Mouse (Mus musculus) MEL (cell line): ENCODE data around the gene Hebp1. TPM values are rescaled to one million over a fixed set of nuclear protein-coding genes. Genes with fewer than 3 reads are reported as not detected.

Experiments
- DNase-seq: peaks from one replicate; pipeline ENCODE4 v3.0.0; 2011; ENCODE audit warnings: low read depth, low spot score
- H3K27ac ChIP-seq: 2 replicates; pipeline ENCODE4 v1.5.1; 2012; ENCODE audit warnings: low read depth, mild to moderate bottlenecking, control low read depth, low read length, moderate library complexity; ENCODE audit not compliant: control insufficient read depth
- H3K27me3 ChIP-seq, 2 experiments: fragments of 150-350 bp in 1 of 2; sonication (generic) in 1 of 2; 2 replicates each; pipeline ENCODE4 v1.6.1; 2012; ENCODE audit warnings: low read length in 2 of 2, mild to moderate bottlenecking in 2 of 2, improper control_type of control experiment in 1 of 2, moderate library complexity in 1 of 2; ENCODE audit not compliant: insufficient read depth in 2 of 2, control insufficient read depth in 1 of 2
- H3K36me3 ChIP-seq, 2 experiments: 2 replicates each; pipeline ENCODE4 v1.6.1; 2012 to 2014; ENCODE audit warnings: low read length in 2 of 2, improper control_type of control experiment in 1 of 2, inconsistent platforms in 1 of 2, mild to moderate bottlenecking in 1 of 2; ENCODE audit not compliant: insufficient read depth in 2 of 2, control insufficient read depth in 1 of 2
- H3K4me1 ChIP-seq, 2 experiments: fragments of 150-350 bp in 1 of 2; sonication (generic) in 1 of 2; 2 replicates each; pipeline ENCODE4 v1.6.1; 2012; ENCODE audit warnings: low read length in 2 of 2, improper control_type of control experiment in 1 of 2, mild to moderate bottlenecking in 1 of 2; ENCODE audit not compliant: insufficient read depth in 2 of 2, control insufficient read depth in 1 of 2
- H3K4me3 ChIP-seq, 2 experiments: fragments of 150-350 bp in 1 of 2; sonication (generic) in 1 of 2; 2 replicates each; pipeline ENCODE4 v1.5.1; 2012; ENCODE audit warnings: low read depth in 2 of 2, low read length in 2 of 2, mild to moderate bottlenecking in 2 of 2, moderate library complexity in 2 of 2, control low read depth in 1 of 2, improper control_type of control experiment in 1 of 2; ENCODE audit not compliant: control insufficient read depth in 1 of 2, insufficient read depth in 1 of 2
- H3K79me2 ChIP-seq: 2 replicates; pipeline ENCODE4 v1.6.1; 2012; ENCODE audit warnings: mild to moderate bottlenecking, low read length, moderate library complexity; ENCODE audit not compliant: control insufficient read depth, poor library complexity, insufficient read depth
- H3K9ac ChIP-seq: 2 replicates; pipeline ENCODE4 v1.6.1; 2012; ENCODE audit warnings: low read depth, mild to moderate bottlenecking, control low read depth, low read length, moderate library complexity; ENCODE audit not compliant: control insufficient read depth, poor library complexity, severe bottlenecking
- H3K9me3 ChIP-seq: fragments of 150-350 bp; sonication (generic); replicated peaks from 2 replicates; pipeline ENCODE4 v1.6.1; 2012; ENCODE audit warnings: mild to moderate bottlenecking, low read length, improper control_type of control experiment, moderate library complexity; ENCODE audit not compliant: insufficient read depth
- CHD1 ChIP-seq: IDR thresholded peaks from 2 replicates; pipeline ENCODE4 v1.6.1; 2012; ENCODE audit warnings: low read depth, mild to moderate bottlenecking, inconsistent platforms, low read length, improper control_type of control experiment
- EP300 ChIP-seq, 2 experiments: IDR thresholded peaks; 2 replicates each; pipeline ENCODE4 v1.6.1; 2011; ENCODE audit warnings: improper control_type of control experiment in 2 of 2, low read length in 2 of 2, low read depth in 1 of 2, mild to moderate bottlenecking in 1 of 2
- ETS1 ChIP-seq: IDR thresholded peaks from 2 replicates; pipeline ENCODE4 v1.6.1; 2012; ENCODE audit warnings: low read depth, mild to moderate bottlenecking, inconsistent platforms, low read length, improper control_type of control experiment, moderate library complexity
- HCFC1 ChIP-seq: IDR thresholded peaks from 2 replicates; pipeline ENCODE4 v1.6.1; 2012; ENCODE audit warnings: low read depth, mild to moderate bottlenecking, inconsistent platforms, low read length, improper control_type of control experiment, moderate library complexity
- JUND ChIP-seq: IDR thresholded peaks from 2 replicates; pipeline ENCODE4 v1.6.1; 2011; ENCODE audit warnings: low read depth, mild to moderate bottlenecking, improper control_type of control experiment, low read length
- MAFK ChIP-seq: IDR thresholded peaks from 2 replicates; pipeline ENCODE4 v1.6.1; 2011; ENCODE audit warnings: low read depth, mild to moderate bottlenecking, low read length, improper control_type of control experiment, borderline replicate concordance
- MXI1 ChIP-seq: IDR thresholded peaks from 2 replicates; pipeline ENCODE4 v1.6.1; 2011; ENCODE audit warnings: mild to moderate bottlenecking, low read depth, low read length, improper control_type of control experiment
- MYC ChIP-seq: IDR thresholded peaks from 2 replicates; pipeline ENCODE4 v1.6.1; 2011; ENCODE audit warnings: low read depth, mild to moderate bottlenecking, low read length, improper control_type of control experiment, moderate library complexity
- NELFE ChIP-seq: IDR thresholded peaks from 2 replicates; pipeline ENCODE4 v1.6.1; 2011; ENCODE audit warnings: low read depth, low read length, improper control_type of control experiment
- NRF1 ChIP-seq: IDR thresholded peaks from 2 replicates; pipeline ENCODE4 v1.6.1; 2014; ENCODE audit warnings: low read depth, mild to moderate bottlenecking, inconsistent platforms, low read length, improper control_type of control experiment, moderate library complexity; ENCODE audit not compliant: poor library complexity, insufficient read depth, severe bottlenecking
- POLR2A ChIP-seq, 2 experiments: IDR thresholded peaks; 2 replicates each; pipeline ENCODE4 v1.6.1; 2011 to 2012; ENCODE audit warnings: low read length in 2 of 2, mild to moderate bottlenecking in 2 of 2, control low read depth in 1 of 2, improper control_type of control experiment in 1 of 2, low read depth in 1 of 2, moderate library complexity in 1 of 2; ENCODE audit not compliant: control insufficient read depth in 1 of 2, insufficient read depth in 1 of 2, poor library complexity in 1 of 2
- POLR2AphosphoS5 ChIP-seq: IDR thresholded peaks from 2 replicates; pipeline ENCODE4 v1.6.1; 2012; ENCODE audit warnings: low read depth, borderline replicate concordance, mild to moderate bottlenecking, inconsistent platforms, low read length, moderate library complexity, mixed read lengths
- SMC3 ChIP-seq: IDR thresholded peaks from 2 replicates; pipeline ENCODE4 v1.6.1; 2011; ENCODE audit warnings: low read depth, low read length, improper control_type of control experiment
- UBTF ChIP-seq: IDR thresholded peaks from 2 replicates; pipeline ENCODE4 v1.6.1; 2012; ENCODE audit warnings: low read depth, mild to moderate bottlenecking, inconsistent platforms, low read length, improper control_type of control experiment, moderate library complexity, borderline replicate concordance; ENCODE audit not compliant: insufficient read depth
- ZC3H11A ChIP-seq: IDR thresholded peaks from 2 replicates; pipeline ENCODE4 v1.6.1; 2012; ENCODE audit warnings: low read depth, mild to moderate bottlenecking, inconsistent platforms, low read length, improper control_type of control experiment
- ZKSCAN1 ChIP-seq: IDR thresholded peaks from 2 replicates; pipeline ENCODE4 v1.6.1; 2012; ENCODE audit warnings: low read depth, mild to moderate bottlenecking, inconsistent platforms, low read length, improper control_type of control experiment, moderate library complexity
- ZMIZ1 ChIP-seq: IDR thresholded peaks from 2 replicates; pipeline ENCODE4 v1.6.1; 2012; ENCODE audit warnings: low read depth, mild to moderate bottlenecking, inconsistent platforms, low read length, improper control_type of control experiment, moderate library complexity
- ZNF384 ChIP-seq: IDR thresholded peaks from 2 replicates; pipeline ENCODE4 v1.6.1; 2012; ENCODE audit warnings: low read depth, mild to moderate bottlenecking, inconsistent platforms, low read length, improper control_type of control experiment
- polyA plus RNA-seq, 2 experiments: library from polyadenylated mRNA; stranded (reverse) in 1 of 2; unstranded in 1 of 2; fragments of >175 nt in 1 of 2; fragments of >200 nt in 1 of 2; gene quantifications; 2 replicates each; pipeline versions ENCODE4 v1.2.1 to v1.2.4; 2012; ENCODE audit warnings: low replicate concordance in 2 of 2, low read depth in 1 of 2; ENCODE audit not compliant: insufficient read length in 2 of 2, insufficient read depth in 1 of 2, missing spikeins in 1 of 2
- total RNA-seq: library from RNA; depleted of rRNA; stranded (reverse); fragments of 300-350 nt; gene quantifications from 2 replicates; pipeline ENCODE4 v1.2.3, GENCODE M21; 2012

Gene Hebp1
- total and polyA plus RNA-seq, 3 experiments = 16.7 to 25.1 TPM; not detected in 1

GRCm38 (mm10) chr6:135211169-135211568, 13.3 kb upstream of the Hebp1 start:
- H3K36me3 ChIP-seq = peaks cover 0 to 2% of the 10 kb centered on the region in 2 experiments; a peak in 2 of 4 replicates
- H3K27me3 ChIP-seq = no peaks in the 10 kb centered on the region
- no peaks in the 10 kb centered on the region for H3K9me3 ChIP-seq
- no peak overlapping the region for H3K27ac ChIP-seq
- no peak for DNase-seq
- no peaks in the 10 kb centered on the region for H3K79me2 ChIP-seq
- H3K4me1 ChIP-seq = no peaks in the 10 kb centered on the region
- H3K9ac ChIP-seq = no peak overlapping the region
- TF ChIP-seq NRF1 = no peak
- no peak for TF ChIP-seq ZMIZ1
- TF ChIP-seq EP300 (IDR thresholded peaks at IDR 0.05; ENCODE audit: low read depth in 1 of 2, low read length in 2 of 2) = no peak
- no peak overlapping the region for H3K4me3 ChIP-seq

- TF ChIP-seq MYC (no peak), SMC3 (no peak), ZC3H11A (no peak), JUND (no peak), ZKSCAN1 (no peak), MAFK (no peak), NELFE (no peak), ZNF384 (no peak), POLR2AphosphoS5 (no peak), POLR2A (IDR thresholded peaks at IDR 0.05; ENCODE audit: control insufficient read depth in 1 of 2, insufficient read depth in 1 of 2, low read depth in 1 of 2, low read length in 2 of 2, poor library complexity in 1 of 2) (no peak)
- no peak overlapping the region for H3K27ac ChIP-seq
- H3K79me2 ChIP-seq = no peaks in the 10 kb centered on the region
- H3K4me1 ChIP-seq = no peaks in the 10 kb centered on the region
- DNase-seq = no peak
- H3K9ac ChIP-seq = no peak overlapping the region
- no peaks in the 10 kb centered on the region for H3K9me3 ChIP-seq
- H3K27me3 ChIP-seq = no peaks in the 10 kb centered on the region
- H3K4me3 ChIP-seq = no peak overlapping the region
- H3K36me3 ChIP-seq = peaks cover 0 to 2% of the 10 kb centered on the region in 2 experiments; a peak in 1 of 4 replicates
Observed at GRCm38 (mm10) chr6:135206909-135207308, 9.1 kb upstream of the Hebp1 start.

GRCm38 (mm10) chr6:135205802-135206201, 8.0 kb upstream of the Hebp1 start:
- TF ChIP-seq EP300 (IDR thresholded peaks at IDR 0.05; ENCODE audit: low read depth in 1 of 2, low read length in 2 of 2) = no peak
- no peak for TF ChIP-seq MYC
- no peak for TF ChIP-seq HCFC1
- TF ChIP-seq CHD1 = no peak
- no peak for TF ChIP-seq NELFE
- no peak for TF ChIP-seq ZKSCAN1
- TF ChIP-seq MXI1 = no peak
- no peak for TF ChIP-seq UBTF
- TF ChIP-seq SMC3 = no peak
- no peak for TF ChIP-seq NRF1
- TF ChIP-seq ZNF384 = no peak
- no peak for TF ChIP-seq ETS1
- no peaks in the 10 kb centered on the region; a peak in 1 of 4 replicates for H3K36me3 ChIP-seq
- no peak for DNase-seq
- H3K9me3 ChIP-seq = no peaks in the 10 kb centered on the region
- H3K27me3 ChIP-seq = no peaks in the 10 kb centered on the region
- H3K79me2 ChIP-seq = peaks cover 2% of the 10 kb centered on the region; the same call in 1 of the 2 replicates
- no peak overlapping the region for H3K4me3 ChIP-seq
- no peak overlapping the region for H3K9ac ChIP-seq
- H3K4me1 ChIP-seq = no peaks in the 10 kb centered on the region
- H3K27ac ChIP-seq = no peak overlapping the region
